Mouse (Mus musculus): ENCODE results near the gene Gpatch4. TPM values are rescaled to one million over a fixed set of nuclear protein-coding genes. Genes with fewer than 3 reads are reported as not detected.

The Gpatch4 gene
- polyA plus RNA-seq, 1 experiment = 4.4 TPM

- H3K27ac ChIP-seq (ENCODE audit: insufficient read depth, low read depth, low read length) = no peak overlapping the region
- 100% methylated on average over 2 of the region's 2 CpGs for WGBS
- no peaks in the 10 kb centered on the region; the same call in 1 of the 2 replicates for H3K4me1 ChIP-seq (ENCODE audit: control insufficient read depth, insufficient read depth, insufficient read length, low read length)
- no peaks in the 10 kb centered on the region for H3K27me3 ChIP-seq (ENCODE audit: control insufficient read depth, insufficient read depth, low read length)
- no peak overlapping the region for H3K4me3 ChIP-seq (ENCODE audit: low read depth, low read length)
- H3K36me3 ChIP-seq (ENCODE audit: control insufficient read depth, insufficient read depth, low read length) = no peaks in the 10 kb centered on the region
- TF ChIP-seq CTCF (IDR thresholded peaks at IDR 0.05; ENCODE audit: extremely low read depth, insufficient read length, insufficient replicate concordance, low read depth, low read length) (no peak), POLR2A (IDR thresholded peaks at IDR 0.05; ENCODE audit: low read depth, low read length) (no peak)
Measured at GRCm38 (mm10) chr3:88084001-88084400, 41.1 kb downstream of the Gpatch4 start.

DNA sequence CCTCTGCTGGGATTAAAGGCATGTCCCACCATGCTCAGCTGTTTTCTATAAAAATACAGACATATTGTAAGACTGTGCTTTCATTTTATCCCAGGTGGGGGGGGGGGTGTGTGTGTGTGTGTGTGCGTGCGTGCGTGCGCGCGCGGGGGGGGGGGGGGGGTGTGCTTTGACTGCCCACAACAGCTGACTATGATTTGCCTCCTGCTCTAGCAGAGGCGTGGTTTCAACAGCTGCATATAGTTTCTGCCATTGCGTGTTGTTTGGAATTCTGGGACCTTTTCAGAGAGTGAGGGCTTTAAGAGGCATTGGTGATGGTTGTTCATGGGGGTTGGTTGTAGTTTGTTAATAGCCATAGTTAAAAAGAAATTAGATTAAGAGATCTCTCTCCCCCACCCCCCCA lies 42.6 kb downstream of the Gpatch4 start:
- H3K27ac ChIP-seq (ENCODE audit: insufficient read depth, low read depth, low read length) = no peak overlapping the region
- 92% methylated on average over 9 of the region's 9 CpGs for WGBS
- H3K36me3 ChIP-seq (ENCODE audit: control insufficient read depth, insufficient read depth, low read length) = no peaks in the 10 kb centered on the region
- no peaks in the 10 kb centered on the region; the same call in 1 of the 2 replicates for H3K4me1 ChIP-seq (ENCODE audit: control insufficient read depth, insufficient read depth, insufficient read length, low read length)
- H3K27me3 ChIP-seq (ENCODE audit: control insufficient read depth, insufficient read depth, low read length) = no peaks in the 10 kb centered on the region
- H3K4me3 ChIP-seq (ENCODE audit: low read depth, low read length) = no peak overlapping the region
- TF ChIP-seq POLR2A (IDR thresholded peaks at IDR 0.05; ENCODE audit: low read depth, low read length) (no peak), CTCF (IDR thresholded peaks at IDR 0.05; ENCODE audit: extremely low read depth, insufficient read length, insufficient replicate concordance, low read depth, low read length) (no peak)

- H3K27ac ChIP-seq (ENCODE audit: insufficient read depth, low read depth, low read length) = no peak overlapping the region
- no peaks in the 10 kb centered on the region; the same call in 1 of the 2 replicates for H3K4me1 ChIP-seq (ENCODE audit: control insufficient read depth, insufficient read depth, insufficient read length, low read length)
- TF ChIP-seq CTCF (IDR thresholded peaks at IDR 0.05; ENCODE audit: extremely low read depth, insufficient read length, insufficient replicate concordance, low read depth, low read length) (peak; percentile 61; the same call in 1 of the 2 replicates), POLR2A (IDR thresholded peaks at IDR 0.05; ENCODE audit: low read depth, low read length) (no peak)
- peaks cover 9% of the 10 kb centered on the region for H3K36me3 ChIP-seq (ENCODE audit: control insufficient read depth, insufficient read depth, low read length)
- 94% methylated on average over 1 of the region's 1 CpGs for WGBS
- H3K4me3 ChIP-seq (ENCODE audit: low read depth, low read length) = no peak overlapping the region
- no peaks in the 10 kb centered on the region for H3K27me3 ChIP-seq (ENCODE audit: control insufficient read depth, insufficient read depth, low read length)
Measured at GRCm38 (mm10) chr3:88087688-88088087, 44.8 kb downstream of the Gpatch4 start.

DNA sequence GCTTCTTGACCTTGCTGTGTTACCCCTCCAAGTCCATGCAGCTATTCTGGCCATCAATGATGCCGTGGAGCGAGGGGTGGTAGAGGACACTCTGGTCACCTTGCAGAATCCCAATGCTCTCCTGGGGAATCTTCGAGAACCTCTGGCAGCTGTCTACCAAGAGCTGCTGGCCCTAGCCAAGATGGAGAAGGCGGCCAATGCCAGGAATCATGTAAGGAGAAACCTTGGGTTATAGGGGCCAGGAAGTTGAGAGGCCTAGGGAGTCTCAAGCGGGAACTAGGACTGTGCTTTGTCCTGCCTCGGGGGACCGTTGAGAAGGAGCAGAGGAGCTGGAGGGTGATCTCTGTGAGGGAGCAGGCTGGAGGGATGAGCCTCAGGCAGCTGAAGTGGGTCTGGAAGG lies 47.2 kb downstream of the Gpatch4 start:
- Histone ChIP-seq H3K27me3 (ENCODE audit: control insufficient read depth, insufficient read depth, low read length) (no peaks in the 10 kb centered on the region), H3K36me3 (ENCODE audit: control insufficient read depth, insufficient read depth, low read length) (peaks cover 9% of the 10 kb centered on the region), H3K4me3 (ENCODE audit: low read depth, low read length) (no peak overlapping the region), H3K27ac (ENCODE audit: insufficient read depth, low read depth, low read length) (no peak overlapping the region), H3K4me1 (ENCODE audit: control insufficient read depth, insufficient read depth, insufficient read length, low read length) (no peaks in the 10 kb centered on the region)
- WGBS = 96% methylated on average over 7 of the region's 7 CpGs
- no peak for TF ChIP-seq POLR2A (IDR thresholded peaks at IDR 0.05; ENCODE audit: low read depth, low read length)
- TF ChIP-seq CTCF (IDR thresholded peaks at IDR 0.05; ENCODE audit: extremely low read depth, insufficient read length, insufficient replicate concordance, low read depth, low read length) = no peak

GRCm38 (mm10) chr3:88090616-88091015 lies 47.7 kb downstream of the Gpatch4 start:
- Histone ChIP-seq H3K27me3 (ENCODE audit: control insufficient read depth, insufficient read depth, low read length) (no peaks in the 10 kb centered on the region), H3K4me3 (ENCODE audit: low read depth, low read length) (no peak overlapping the region), H3K36me3 (ENCODE audit: control insufficient read depth, insufficient read depth, low read length) (peaks cover 11% of the 10 kb centered on the region), H3K4me1 (ENCODE audit: control insufficient read depth, insufficient read depth, insufficient read length, low read length) (no peaks in the 10 kb centered on the region), H3K27ac (ENCODE audit: insufficient read depth, low read depth, low read length) (no peak overlapping the region)
- TF ChIP-seq CTCF (IDR thresholded peaks at IDR 0.05; ENCODE audit: extremely low read depth, insufficient read length, insufficient replicate concordance, low read depth, low read length) (no peak), POLR2A (IDR thresholded peaks at IDR 0.05; ENCODE audit: low read depth, low read length) (no peak)
- 97% methylated on average over 6 of the region's 6 CpGs for WGBS

- Histone ChIP-seq H3K4me1 (ENCODE audit: control insufficient read depth, insufficient read depth, insufficient read length, low read length) (no peaks in the 10 kb centered on the region), H3K27me3 (ENCODE audit: control insufficient read depth, insufficient read depth, low read length) (no peaks in the 10 kb centered on the region), H3K4me3 (ENCODE audit: low read depth, low read length) (no peak overlapping the region), H3K27ac (ENCODE audit: insufficient read depth, low read depth, low read length) (no peak overlapping the region), H3K36me3 (ENCODE audit: control insufficient read depth, insufficient read depth, low read length) (peaks cover 11% of the 10 kb centered on the region)
- no peak for TF ChIP-seq POLR2A (IDR thresholded peaks at IDR 0.05; ENCODE audit: low read depth, low read length)
- no peak for TF ChIP-seq CTCF (IDR thresholded peaks at IDR 0.05; ENCODE audit: extremely low read depth, insufficient read length, insufficient replicate concordance, low read depth, low read length)
- WGBS = 98% methylated on average over 5 of the region's 5 CpGs
Measured at GRCm38 (mm10) chr3:88094126-88094525, 51.2 kb downstream of the Gpatch4 start.

- TF ChIP-seq POLR2A (IDR thresholded peaks at IDR 0.05; ENCODE audit: low read depth, low read length) (no peak), CTCF (IDR thresholded peaks at IDR 0.05; ENCODE audit: extremely low read depth, insufficient read length, insufficient replicate concordance, low read depth, low read length) (no peak)
- 81% methylated on average over 6 of the region's 6 CpGs for WGBS
- Histone ChIP-seq H3K36me3 (ENCODE audit: control insufficient read depth, insufficient read depth, low read length) (peaks cover 11% of the 10 kb centered on the region), H3K4me1 (ENCODE audit: control insufficient read depth, insufficient read depth, insufficient read length, low read length) (no peaks in the 10 kb centered on the region), H3K27ac (ENCODE audit: insufficient read depth, low read depth, low read length) (no peak overlapping the region), H3K27me3 (ENCODE audit: control insufficient read depth, insufficient read depth, low read length) (no peaks in the 10 kb centered on the region), H3K4me3 (ENCODE audit: low read depth, low read length) (no peak overlapping the region)
Measured at GRCm38 (mm10) chr3:88097666-88098065, 54.8 kb downstream of the Gpatch4 start.

Data from small intestine, adult 2 months (tissue).